Mouse (Mus musculus) layer of hippocampus, postnatal 25 days (tissue): ENCODE measurements around the gene Zgrf1. TPM values are rescaled to one million over a fixed set of nuclear protein-coding genes. Genes with fewer than 3 reads are reported as not detected.
A peak's percentile ranks its signal among the peaks of the same experiment; 100 is the strongest.

Source experiments
- DNase-seq, 2 experiments: peaks; one replicate each; pipeline ENCODE4 v3.0.0; 2022; ENCODE audit warnings: mixed read lengths in 2 of 2, low spot score in 1 of 2; ENCODE audit errors: extremely low spot score in 1 of 2
- microRNA-seq, 2 experiments: library from miRNA; unstranded; fragments of <30 nt; microRNA quantifications; one replicate each; pipeline ENCODE4 v1.2.0; 2021
- total RNA-seq, 2 experiments: library from RNA; stranded (reverse); gene quantifications; 2 replicates each; pipeline ENCODE4 v1.2.3; 2021

Gene Zgrf1
- total RNA-seq, 2 experiments from 2014 or later = 2.3 to 2.5 TPM

DNA sequence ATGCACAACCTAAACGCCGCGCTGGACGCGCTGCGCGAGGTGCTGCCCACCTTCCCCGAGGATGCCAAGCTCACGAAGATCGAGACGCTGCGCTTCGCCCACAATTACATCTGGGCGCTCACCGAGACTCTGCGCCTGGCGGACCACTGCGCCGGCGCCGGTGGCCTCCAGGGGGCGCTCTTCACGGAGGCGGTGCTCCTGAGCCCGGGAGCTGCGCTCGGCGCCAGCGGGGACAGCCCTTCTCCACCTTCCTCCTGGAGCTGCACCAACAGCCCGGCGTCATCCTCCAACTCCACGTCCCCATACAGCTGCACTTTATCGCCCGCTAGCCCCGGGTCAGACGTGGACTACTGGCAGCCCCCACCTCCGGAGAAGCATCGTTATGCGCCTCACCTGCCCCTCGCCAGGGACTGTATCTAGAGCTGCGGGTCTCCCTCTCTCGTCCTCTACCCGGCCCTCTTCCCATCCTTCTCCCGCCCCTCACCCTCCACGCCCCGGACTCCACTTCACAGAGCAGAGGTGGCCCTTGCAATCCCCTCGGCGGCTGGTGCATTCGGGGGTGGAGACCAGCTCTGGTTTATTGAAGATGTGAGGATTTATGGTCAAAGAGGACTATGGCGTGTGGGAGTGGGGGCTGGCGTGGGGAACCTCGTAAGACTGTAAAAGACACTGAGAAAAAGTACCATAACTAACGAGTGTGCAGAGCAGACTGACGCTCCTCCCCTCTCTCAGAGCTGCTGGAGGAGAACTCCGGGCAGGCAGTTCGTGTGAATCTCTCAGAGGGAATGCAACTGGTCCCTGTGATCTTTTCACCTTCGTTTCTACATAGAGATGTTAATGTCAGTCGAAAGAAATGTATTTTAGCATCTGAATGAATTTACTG, 81.1 kb downstream of the Zgrf1 start:
- peak; percentile 74 to 83 for DNase-seq

DNA sequence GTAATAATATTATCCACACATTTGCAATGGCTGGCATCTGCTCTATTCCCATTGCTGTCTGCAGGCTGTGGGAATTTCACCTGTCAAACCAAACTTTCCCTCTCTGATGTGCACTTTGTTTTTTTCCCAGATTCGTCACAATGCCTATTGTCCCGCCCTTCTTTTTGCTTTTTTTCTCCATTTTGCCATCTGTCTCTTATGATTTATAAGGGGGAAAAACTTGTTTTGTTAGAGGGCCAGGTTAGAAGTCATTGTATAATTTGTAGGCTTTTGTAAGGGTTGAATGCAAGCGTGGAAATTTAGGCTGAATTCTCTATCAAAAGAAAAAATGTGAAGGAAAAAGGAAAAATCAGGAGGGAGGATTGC, 81.7 kb downstream of the Zgrf1 start:
- DNase-seq = no peak

DNA sequence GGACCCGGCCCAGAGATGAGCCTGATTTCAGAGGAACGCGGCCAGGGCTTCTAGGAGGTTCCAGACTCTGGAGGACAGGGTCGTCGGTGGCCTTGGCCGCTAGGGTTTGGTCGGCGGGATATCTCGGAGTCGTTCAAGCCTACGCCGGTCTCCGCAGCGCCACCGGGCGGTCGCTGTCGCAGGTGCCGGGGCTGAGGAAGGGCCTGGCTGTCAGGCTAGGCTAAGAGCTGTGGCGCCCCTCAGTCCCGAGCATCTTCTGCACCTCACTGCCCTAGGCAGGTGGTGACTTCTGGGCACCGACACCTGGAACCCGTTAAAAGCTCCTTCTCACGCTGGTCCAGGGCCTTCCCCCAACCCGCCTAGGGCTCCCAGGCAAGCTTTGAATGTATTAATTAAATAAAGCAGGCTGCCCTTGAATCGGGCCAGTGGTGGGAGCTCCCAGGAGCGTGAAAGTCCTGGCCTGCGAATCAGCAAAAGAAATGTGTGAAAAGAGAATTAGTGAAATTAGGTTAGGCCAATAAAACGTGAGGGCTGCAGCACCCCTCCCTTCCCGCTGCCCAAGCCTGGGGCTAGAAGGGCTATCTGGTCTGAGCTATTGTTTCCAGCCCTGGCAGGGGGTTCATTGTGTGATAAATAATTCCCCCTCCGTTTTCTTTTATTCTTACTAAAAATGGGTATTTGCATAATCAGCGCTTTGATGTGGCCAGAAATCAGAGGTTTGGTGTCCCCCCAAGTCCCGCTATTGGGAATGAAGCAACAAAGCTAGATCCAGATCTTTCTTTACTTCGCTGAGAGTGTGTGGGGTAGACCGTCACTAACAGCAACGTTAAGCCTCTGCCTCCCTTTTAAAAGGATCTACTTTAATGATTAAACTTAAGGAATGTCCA, 86.8 kb downstream of the Zgrf1 start:
- DNase-seq = peak in 1 of 2 experiments; percentile 44

DNA sequence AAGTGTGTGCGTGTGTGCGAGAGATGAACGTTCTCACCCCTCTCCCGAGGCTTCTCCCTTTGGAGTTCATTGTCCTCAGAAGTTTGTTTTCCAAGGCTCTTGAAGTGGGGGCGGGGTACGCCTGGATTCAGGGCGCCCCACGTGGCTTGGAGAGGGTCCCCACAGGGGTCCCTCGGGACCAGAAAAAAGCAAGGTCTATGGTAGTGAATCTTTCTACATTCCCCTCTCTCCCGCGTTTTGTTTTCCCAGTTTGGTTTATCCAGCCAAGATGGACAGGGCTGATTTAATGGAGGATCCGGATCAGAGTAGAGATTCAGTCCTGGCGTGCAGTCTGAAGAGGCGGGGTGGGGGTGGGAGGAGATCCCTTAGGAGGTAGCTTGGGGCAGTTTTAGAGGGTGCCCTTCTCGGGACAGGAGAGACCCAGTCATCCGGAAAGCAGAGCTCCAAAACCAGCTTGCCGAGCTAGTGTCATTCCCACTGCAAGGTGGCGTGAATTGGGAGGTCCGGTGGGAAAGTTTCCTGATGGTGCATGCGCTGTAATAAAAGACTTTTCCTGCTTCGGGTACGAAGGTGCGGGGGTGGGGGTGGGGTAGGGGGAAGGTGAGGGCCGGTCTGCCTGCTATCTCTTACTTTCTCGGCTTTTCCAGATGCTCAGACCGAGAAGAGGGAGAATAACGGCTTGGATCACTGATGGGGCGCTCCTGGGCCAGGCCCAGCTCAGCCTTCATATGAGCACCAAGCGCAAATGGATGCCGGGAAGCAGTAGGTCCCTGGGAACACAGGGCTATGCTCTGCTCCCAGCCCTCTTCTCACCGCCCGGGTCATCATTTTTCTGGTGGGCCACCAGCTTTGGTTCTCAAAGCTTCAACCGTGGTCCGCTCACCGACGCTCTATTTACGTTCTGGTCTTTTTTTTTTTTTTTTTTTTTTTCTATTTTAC, 87.7 kb downstream of the Zgrf1 start:
- no peak for DNase-seq

DNA sequence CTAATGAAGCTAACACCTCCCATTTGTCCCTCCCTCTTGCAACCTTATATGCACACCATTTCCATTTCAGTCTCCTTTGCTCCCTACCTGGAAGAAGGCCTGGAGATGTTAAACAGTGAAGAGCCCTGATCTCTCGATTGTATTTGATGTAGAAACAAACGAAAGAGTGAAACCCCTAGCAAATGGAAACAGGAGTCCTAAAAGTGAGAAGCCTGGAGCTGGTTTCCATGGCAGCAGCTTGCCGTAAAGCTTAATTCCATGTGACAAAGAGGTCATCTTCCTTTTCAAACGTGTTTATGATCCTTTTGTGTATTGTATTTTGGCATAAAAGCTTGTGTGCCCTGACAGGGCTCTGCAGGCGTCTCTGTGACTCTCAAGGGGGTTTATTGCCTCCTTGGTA, 88.9 kb downstream of the Zgrf1 start:
- no peak for DNase-seq

DNA sequence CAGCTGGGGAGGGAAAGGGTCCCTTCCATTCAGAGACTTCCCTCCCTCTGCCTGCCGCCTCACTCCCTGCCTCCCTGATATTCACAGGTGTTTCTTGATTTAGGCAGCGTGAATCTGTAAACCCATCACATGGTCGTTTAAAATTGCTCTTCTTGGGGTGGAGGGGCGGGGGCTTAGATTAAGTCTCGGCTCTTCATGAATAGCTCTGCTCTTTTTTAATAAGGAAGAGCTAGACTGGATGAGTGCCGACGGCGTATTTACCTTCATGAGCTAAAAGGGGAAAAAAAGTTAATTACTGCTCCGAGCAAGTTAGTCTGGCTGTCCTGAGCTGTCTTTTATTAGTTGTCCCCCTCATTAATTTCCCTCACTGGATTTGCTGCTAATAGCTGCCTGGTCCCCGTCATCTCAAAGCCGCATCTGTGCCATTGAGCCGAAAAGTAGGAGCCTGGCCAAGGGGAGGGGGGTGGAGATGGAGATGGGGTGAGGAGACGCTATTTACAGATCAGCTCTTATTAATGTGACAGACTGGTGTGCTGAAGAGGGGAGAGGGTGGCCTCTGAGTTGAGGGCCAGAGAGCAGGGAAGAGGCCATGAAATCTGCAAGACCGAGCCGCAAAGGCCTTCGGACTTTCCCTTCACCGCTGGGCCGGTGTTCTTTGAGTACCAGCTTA, 93.0 kb downstream of the Zgrf1 start:
- DNase-seq = no peak

DNA sequence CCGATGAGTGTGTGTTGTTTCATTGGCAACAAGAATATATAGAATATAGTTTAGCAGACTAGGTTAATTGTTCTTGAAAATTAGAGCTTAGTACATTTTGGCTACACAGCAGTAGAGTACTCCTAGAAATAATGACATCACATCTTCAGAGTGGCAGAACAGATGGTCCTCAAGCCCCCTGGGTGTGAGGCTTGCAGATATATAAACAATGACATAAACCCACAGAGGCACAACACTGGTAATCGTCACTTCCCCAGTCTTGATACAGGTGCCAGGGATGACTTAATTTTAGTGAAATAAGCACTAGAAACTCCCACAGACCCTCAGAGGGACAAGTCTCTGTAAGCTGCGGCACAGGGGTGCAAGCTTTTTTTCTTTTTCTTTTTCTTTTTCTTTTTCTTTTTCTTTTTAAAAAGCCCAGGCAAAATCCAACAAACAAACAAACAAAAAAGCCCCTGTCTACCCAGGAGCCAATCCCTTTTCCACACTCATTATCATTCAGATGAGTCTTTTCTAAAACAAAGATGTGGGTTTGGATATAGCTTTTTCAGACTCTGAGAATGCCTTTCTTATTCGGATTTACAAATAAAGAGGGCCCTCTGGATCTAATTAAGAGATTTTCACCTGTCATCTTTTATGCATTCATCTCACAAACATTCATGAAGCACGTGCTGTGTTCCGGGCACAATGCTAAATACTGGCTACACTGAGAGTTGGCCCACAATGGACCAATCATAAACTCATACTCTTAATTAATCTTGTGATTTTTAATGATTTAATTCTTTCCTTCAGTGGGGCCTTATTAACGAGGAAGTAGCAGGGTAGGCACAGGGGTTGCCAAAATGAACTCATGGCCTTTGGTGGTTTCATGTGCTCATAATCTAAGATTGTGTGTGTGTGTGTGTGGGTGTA, 98.7 kb downstream of the Zgrf1 start:
- DNase-seq = no peak

DNA sequence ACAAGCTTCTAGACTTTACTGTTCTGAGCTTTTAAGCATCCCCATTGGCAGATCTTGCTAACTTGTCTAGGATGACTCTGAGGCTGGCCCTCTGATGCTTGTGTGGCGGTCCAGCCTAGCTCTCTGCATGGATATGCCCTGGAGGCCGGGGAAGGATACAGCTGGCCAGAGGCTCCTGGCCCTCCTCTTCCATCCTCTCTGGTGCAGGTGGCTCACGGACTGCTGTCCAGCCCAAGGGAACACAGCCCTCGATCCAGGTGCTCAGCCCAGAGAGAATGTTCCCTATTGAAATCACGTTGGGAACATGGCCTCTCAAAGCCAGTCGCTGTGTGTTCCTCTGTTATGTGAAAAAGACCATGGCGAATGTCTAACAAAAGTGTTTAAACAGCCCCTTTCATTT, 107.4 kb downstream of the Zgrf1 start:
- DNase-seq = no peak

DNA sequence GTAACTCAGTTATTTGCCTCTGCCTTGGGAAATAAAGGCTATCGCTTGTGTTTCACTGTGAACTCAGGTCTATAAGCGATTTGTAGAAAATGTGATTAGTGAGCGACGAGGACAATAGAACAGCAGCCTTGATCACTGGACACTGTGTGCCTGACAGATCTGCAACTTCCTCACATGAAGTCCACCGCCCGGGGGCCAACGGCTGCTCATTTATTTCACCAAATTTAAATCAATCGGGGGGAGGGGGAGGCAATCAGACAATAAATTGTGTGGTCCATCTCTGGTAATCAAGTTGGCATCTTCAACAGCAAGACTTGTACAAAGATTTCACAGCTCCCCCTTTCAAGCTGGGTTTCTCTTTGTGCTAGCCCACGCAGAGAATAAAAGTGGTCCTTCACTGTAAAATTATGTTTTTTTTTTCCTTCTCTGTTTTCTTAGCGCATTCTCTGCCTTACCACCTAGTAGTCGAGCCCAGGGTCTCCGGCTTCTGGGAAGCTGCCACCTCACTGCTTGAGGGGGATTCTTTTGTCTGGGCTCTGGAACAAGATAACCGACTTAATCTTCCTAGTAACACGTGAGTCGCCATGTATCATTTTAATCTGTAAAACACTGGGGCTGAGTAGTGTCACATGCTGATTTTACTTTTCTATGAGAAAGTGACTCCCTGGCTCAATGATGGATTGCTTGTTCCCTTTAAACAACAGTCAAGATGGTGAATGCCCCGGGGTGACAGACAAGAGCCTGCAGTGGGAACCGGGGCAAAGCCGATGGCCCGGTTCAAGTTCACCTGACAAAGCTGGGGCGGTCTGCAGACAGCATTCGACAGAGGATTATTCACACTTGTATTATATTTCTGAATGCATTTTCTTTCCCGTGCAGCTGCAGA, 108.6 kb downstream of the Zgrf1 start:
- DNase-seq = no peak

Small RNA genes within 50 kb of the gene (microRNA-seq; reads per million reads assigned to microRNA genes)
- gene Mir302a = 0 to 0.18 reads per million in 2 experiments
- 0.18 to 0.40 reads per million in 2 experiments for gene Mir302b
- 0 reads per million in 2 experiments for gene Mir302c
- gene Mir302d = 0 to 0.92 reads per million in 2 experiments
- gene Mir367 = 0 reads per million in 2 experiments

Other genes starting within 250 kb of the Zgrf1 start
- gene Ank2, start 54.1 kb upstream of the Zgrf1 start, total RNA-seq = 100 to 1,000 TPM; 675 to 811 TPM
- gene Larp7, start 140 bp upstream of the Zgrf1 start, total RNA-seq = 10 to 100 TPM; 16.0 to 17.4 TPM
- 1 to 10 TPM; 1.7 TPM for gene Neurog2, start 79.6 kb downstream of the Zgrf1 start, total RNA-seq
- 1 to 10 TPM; 6.7 to 9.6 TPM for gene Alpk1, start 227.0 kb downstream of the Zgrf1 start, total RNA-seq
- 1 to 10 TPM; 6.3 to 6.5 TPM for gene Tifa, start 236.3 kb downstream of the Zgrf1 start, total RNA-seq